ENCODE assay signal across 15 mouse cellular contexts in the genomic region with DNA sequence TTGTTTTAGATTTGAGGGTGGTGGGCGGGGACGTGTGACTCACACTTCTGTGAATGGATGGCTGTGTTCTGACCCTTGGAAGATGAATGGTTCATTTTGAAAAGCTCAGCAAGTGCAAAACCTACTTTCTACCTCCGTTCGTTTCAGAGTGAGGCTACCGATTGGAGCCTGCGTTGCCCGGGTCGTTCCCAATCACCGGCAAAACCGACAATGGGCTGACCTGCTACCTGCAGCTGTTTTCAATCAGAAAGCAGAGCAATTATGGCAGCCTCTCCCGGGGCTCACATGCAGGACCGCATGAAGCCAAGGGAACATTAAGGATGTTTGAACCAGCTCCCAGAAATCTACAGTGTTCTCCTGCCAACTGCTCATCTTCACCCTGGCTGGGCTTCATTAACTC.
A peak's percentile ranks its signal among the peaks of the same experiment; 100 is the strongest.
DNase-seq lines count a peak whose midpoint lies in the region; ATAC-seq and TF ChIP-seq lines count a peak whose summit lies in the region.
"Had no signal": no experiment of that assay in that cellular context is flagged by ENCODE, and none has a peak within 500 bp of the region (broad histone marks: within the 10 kb centered on the region; RNA-seq: fewer than 3 reads in every experiment).

No protein-coding gene starts in this region.

- TF ChIP-seq EP300 in stomach, postnatal 0 days (optimal IDR thresholded peaks at IDR 0.05) = no peak

- peaks cover 9% of the 10 kb centered on the region; the same call in 1 of the 2 replicates for H3K4me1 ChIP-seq in hindbrain, embryonic 14.5 days (replicated peaks; ENCODE audit: control insufficient read depth, insufficient read depth, low read length)
- H3K4me1 ChIP-seq in hindbrain, embryonic 11.5 days (replicated peaks; ENCODE audit: control insufficient read depth, insufficient read depth, low read length) = no peaks in the 10 kb centered on the region
- no peaks in the 10 kb centered on the region for H3K4me1 ChIP-seq in stomach, embryonic 15.5 days
- H3K4me1 ChIP-seq in stomach, postnatal 0 days (replicated peaks; ENCODE audit: control insufficient read depth, insufficient read depth) = no peaks in the 10 kb centered on the region
- no peaks in the 10 kb centered on the region for H3K4me1 ChIP-seq in liver, embryonic 12.5 days

- H3K4me3 ChIP-seq in hindbrain, embryonic 14.5 days (replicated peaks; ENCODE audit: low read length) = no peak overlapping the region
- H3K4me3 ChIP-seq in hindbrain, embryonic 11.5 days (ENCODE audit: low read depth, low read length) = no peak overlapping the region
- no peak overlapping the region for H3K4me3 ChIP-seq in stomach, embryonic 15.5 days (replicated peaks)
- no peak overlapping the region for H3K4me3 ChIP-seq in stomach, postnatal 0 days (ENCODE audit: low read depth, low read length)
- no peak overlapping the region for H3K4me3 ChIP-seq in liver, embryonic 12.5 days

- H3K4me2 ChIP-seq in hindbrain, embryonic 14.5 days (replicated peaks) = no peak overlapping the region
- H3K4me2 ChIP-seq in hindbrain, embryonic 11.5 days (replicated peaks; ENCODE audit: low read depth, low read length) = no peak overlapping the region
- H3K4me2 ChIP-seq in stomach, embryonic 15.5 days = 0 out of 2 replicates have a peak overlapping the region, but pooled peaks have one; percentile 0
- no peak overlapping the region for H3K4me2 ChIP-seq in stomach, postnatal 0 days (replicated peaks; ENCODE audit: low read depth)
- H3K4me2 ChIP-seq in liver, embryonic 12.5 days = no peak overlapping the region

- no peak for TF ChIP-seq CTCF in stomach, postnatal 0 days (IDR thresholded peaks at IDR 0.05; ENCODE audit: low read depth)

- H3K9ac ChIP-seq in hindbrain, embryonic 14.5 days = no peak overlapping the region
- H3K9ac ChIP-seq in hindbrain, embryonic 11.5 days (ENCODE audit: low read depth, low read length) = no peak overlapping the region
- no peak overlapping the region for H3K9ac ChIP-seq in stomach, embryonic 15.5 days
- no peak overlapping the region for H3K9ac ChIP-seq in stomach, postnatal 0 days (ENCODE audit: low read length)
- H3K9ac ChIP-seq in liver, embryonic 12.5 days = no peak overlapping the region
- H3K9ac ChIP-seq: liver, postnatal 0 days had no signal

- WGBS in hindbrain, embryonic 14.5 days = 54% methylated on average over 12 of the region's 12 CpGs
- 75% methylated on average over 12 of the region's 12 CpGs for WGBS in hindbrain, embryonic 11.5 days
- 38% methylated on average over 12 of the region's 12 CpGs for WGBS in stomach, embryonic 15.5 days
- WGBS in stomach, postnatal 0 days = 29% methylated on average over 12 of the region's 12 CpGs
- WGBS in liver, embryonic 12.5 days (ENCODE audit: insufficient replicate concordance) = 82% methylated on average over 12 of the region's 12 CpGs

- no peak for ATAC-seq in hindbrain, embryonic 14.5 days (ENCODE audit: low FRiP score)
- no peak for ATAC-seq in hindbrain, embryonic 11.5 days (ENCODE audit: low FRiP score)
- no peak for ATAC-seq in stomach, embryonic 15.5 days (ENCODE audit: insufficient read depth, low FRiP score, low read depth)
- ATAC-seq in stomach, postnatal 0 days (ENCODE audit: low FRiP score, low TSS enrichment) = no peak
- ATAC-seq in liver, embryonic 12.5 days = no peak
- ATAC-seq: liver, postnatal 0 days had no signal

- H3K27me3 ChIP-seq in hindbrain, embryonic 14.5 days (ENCODE audit: control insufficient read depth, insufficient read depth, low read length) = no peaks in the 10 kb centered on the region
- no peaks in the 10 kb centered on the region for H3K27me3 ChIP-seq in hindbrain, embryonic 11.5 days (ENCODE audit: control insufficient read depth, insufficient read depth, low read length)
- H3K27me3 ChIP-seq in stomach, embryonic 15.5 days (replicated peaks) = no peaks in the 10 kb centered on the region
- H3K27me3 ChIP-seq in stomach, postnatal 0 days (ENCODE audit: control insufficient read depth, insufficient read depth, low read length) = no peaks in the 10 kb centered on the region
- H3K27me3 ChIP-seq in liver, embryonic 12.5 days (replicated peaks) = no peaks in the 10 kb centered on the region
- H3K27me3 ChIP-seq: CH12.LX had no signal

- peak overlapping the region; percentile 34; the same call in 1 of the 2 replicates for H3K27ac ChIP-seq in hindbrain, embryonic 14.5 days
- no peak overlapping the region for H3K27ac ChIP-seq in hindbrain, embryonic 11.5 days (ENCODE audit: low read depth, low read length)
- H3K27ac ChIP-seq in stomach, embryonic 15.5 days = no peak overlapping the region
- no peak overlapping the region for H3K27ac ChIP-seq in stomach, postnatal 0 days (replicated peaks)
- no peak overlapping the region for H3K27ac ChIP-seq in liver, embryonic 12.5 days
- H3K27ac ChIP-seq: kidney, postnatal 0 days had no signal

- no peak for DNase-seq in hindbrain, embryonic 14.5 days (ENCODE audit: low spot score)
- no peak for DNase-seq in hindbrain, embryonic 11.5 days (ENCODE audit: low spot score)
- DNase-seq in stomach, postnatal 0 days (ENCODE audit: low spot score) = no peak
- DNase-seq in forelimb bud, embryonic 11.5 days (ENCODE audit: low read depth, low spot score) = peak; percentile 69
- DNase-seq in testis, postnatal 14 days (ENCODE audit: low spot score) = peak; percentile 19
- no peak for DNase-seq in cerebellum, adult 8-10 months
- DNase-seq: cerebellum, adult 9-10 months; gastrocnemius, postnatal 25 days; heart, postnatal 14 days; layer of hippocampus, postnatal 36 days; liver, postnatal 0 days had no signal

- no peaks in the 10 kb centered on the region for H3K36me3 ChIP-seq in hindbrain, embryonic 14.5 days (replicated peaks; ENCODE audit: control insufficient read depth, insufficient read depth)
- H3K36me3 ChIP-seq in hindbrain, embryonic 11.5 days (ENCODE audit: control insufficient read depth, insufficient read depth, low read length) = no peaks in the 10 kb centered on the region
- H3K36me3 ChIP-seq in stomach, embryonic 15.5 days = no peaks in the 10 kb centered on the region
- H3K36me3 ChIP-seq in stomach, postnatal 0 days (ENCODE audit: control insufficient read depth, insufficient read depth, low read length) = no peaks in the 10 kb centered on the region
- H3K36me3 ChIP-seq in liver, embryonic 12.5 days = no peaks in the 10 kb centered on the region

- H3K9me3 ChIP-seq in hindbrain, embryonic 14.5 days (ENCODE audit: control insufficient read depth, low read length) = no peaks in the 10 kb centered on the region
- no peaks in the 10 kb centered on the region for H3K9me3 ChIP-seq in hindbrain, embryonic 11.5 days (ENCODE audit: control insufficient read depth, low read length)
- no peaks in the 10 kb centered on the region for H3K9me3 ChIP-seq in stomach, embryonic 15.5 days
- no peaks in the 10 kb centered on the region for H3K9me3 ChIP-seq in stomach, postnatal 0 days (ENCODE audit: control insufficient read depth, low read length)
- no peaks in the 10 kb centered on the region for H3K9me3 ChIP-seq in liver, embryonic 12.5 days (replicated peaks)

Comparison
In these comparisons a context has a peak if more than half of its experiments do, and no peak if none do; other contexts are left out.
1. DNase-seq: peak in forelimb bud, embryonic 11.5 days (single experiment) and testis, postnatal 14 days (single experiment); none in hindbrain, embryonic 14.5 days (single experiment), hindbrain, embryonic 11.5 days (single experiment), stomach, postnatal 0 days (single experiment) and cerebellum, adult 8-10 months (single experiment).